Mouse (Mus musculus) ES-Bruce4 (cell line): ENCODE results near the gene Igf1r. TPM values are rescaled to one million over a fixed set of nuclear protein-coding genes. Genes with fewer than 3 reads are reported as not detected.
A peak's percentile ranks its signal among the peaks of the same experiment; 100 is the strongest.

Source experiments
- H3K27ac ChIP-seq: 2 replicates; pipeline ENCODE4 v1.5.1; 2012; ENCODE audit warnings: low read length, inconsistent platforms; ENCODE audit not compliant: insufficient read depth
- H3K27me3 ChIP-seq: 2 replicates; pipeline ENCODE4 v1.6.1; 2012; ENCODE audit warnings: mild to moderate bottlenecking, low read length, inconsistent platforms; ENCODE audit not compliant: control insufficient read depth, poor library complexity, insufficient read depth, severe bottlenecking
- H3K36me3 ChIP-seq: 2 replicates; pipeline ENCODE4 v1.6.1; 2012; ENCODE audit warnings: inconsistent platforms, mild to moderate bottlenecking, low read length, moderate library complexity; ENCODE audit not compliant: control insufficient read depth, poor library complexity, insufficient read depth, severe bottlenecking
- H3K4me1 ChIP-seq: one replicate; pipeline ENCODE4 v1.8.1; 2011; ENCODE audit warnings: low read length; ENCODE audit not compliant: control insufficient read depth, insufficient read depth
- H3K4me3 ChIP-seq: 2 replicates; pipeline ENCODE4 v1.5.1; 2011; ENCODE audit warnings: low read depth, mild to moderate bottlenecking, low read length
- H3K9ac ChIP-seq: 2 replicates; pipeline ENCODE4 v1.6.1; 2012; ENCODE audit warnings: low read depth, mild to moderate bottlenecking, inconsistent platforms; ENCODE audit not compliant: poor library complexity, severe bottlenecking
- H3K9me3 ChIP-seq: replicated peaks from 2 replicates; pipeline ENCODE4 v1.6.1; 2012; ENCODE audit warnings: mild to moderate bottlenecking, low read length, inconsistent platforms; ENCODE audit not compliant: control insufficient read depth, poor library complexity, insufficient read depth, severe bottlenecking
- CTCF ChIP-seq: IDR thresholded peaks from one replicate; pipeline ENCODE4 v1.8.1; 2011; ENCODE audit warnings: low read depth, low read length
- EP300 ChIP-seq: IDR thresholded peaks from 2 replicates; pipeline ENCODE4 v1.6.1; 2011; ENCODE audit warnings: low read depth, low read length; ENCODE audit not compliant: insufficient read depth
- POLR2A ChIP-seq: IDR thresholded peaks from one replicate; pipeline ENCODE4 v1.8.1; 2011; ENCODE audit warnings: low read length; ENCODE audit not compliant: insufficient read depth
- polyA plus RNA-seq: library from polyadenylated mRNA; stranded (reverse); fragments of >200 nt; gene quantifications from 2 replicates; pipeline ENCODE4 v1.2.4, GENCODE M21; 2011; ENCODE audit warnings: low read depth; ENCODE audit not compliant: missing spikeins, insufficient read depth, insufficient read length

The Igf1r gene
- polyA plus RNA-seq, 1 experiment, result 58.4 TPM

DNA sequence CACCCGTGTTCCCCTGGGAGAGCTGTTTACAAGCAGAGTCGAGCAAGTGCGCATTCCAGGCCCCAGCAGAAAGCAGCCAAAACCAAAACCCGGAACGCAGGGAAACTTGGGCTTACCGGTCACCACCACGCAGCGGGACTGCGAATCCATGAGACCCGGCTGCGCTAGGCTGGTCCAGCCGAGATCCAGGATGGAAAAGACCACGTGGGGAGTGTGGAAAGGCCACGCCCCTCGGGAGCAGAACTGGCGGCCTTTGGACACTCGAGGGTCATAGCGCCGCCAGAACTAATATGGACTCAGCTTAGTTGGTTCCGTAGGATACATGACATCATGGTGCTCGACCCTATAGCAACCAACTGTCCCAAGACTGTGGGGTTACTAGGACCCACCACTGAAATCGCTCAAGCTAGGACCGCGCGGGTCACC is 311.4 kb downstream of the Igf1r start, which contains the start of gene Pgpep1l:
TSS of gene Pgpep1l (minus strand) at position 206 of the 426 bp plus-strand sequence.
- H3K4me1 ChIP-seq, result peaks cover 2% of the 10 kb centered on the region
- H3K27me3 ChIP-seq, result no peaks in the 10 kb centered on the region
- H3K4me3 ChIP-seq, result peak within 1 kb of the TSS; percentile 53
- H3K27ac ChIP-seq, result no peak within 1 kb of the TSS; the same call in 1 of the 2 replicates
- peaks cover 5% of the 10 kb centered on the region; the same call in 1 of the 2 replicates for H3K9me3 ChIP-seq
- no peaks in the 10 kb centered on the region for H3K36me3 ChIP-seq
- H3K9ac ChIP-seq, result peak within 1 kb of the TSS; percentile 34
- TF ChIP-seq CTCF (no peak), POLR2A (no peak), EP300 (no peak)

- Histone ChIP-seq H3K9me3 (peaks cover 5% of the 10 kb centered on the region; the same call in 1 of the 2 replicates), H3K4me3 (0 out of 2 replicates have a peak overlapping the region, but pooled peaks have one; percentile 0), H3K9ac (no peak overlapping the region), H3K36me3 (no peaks in the 10 kb centered on the region), H3K4me1 (peaks cover 2% of the 10 kb centered on the region), H3K27me3 (no peaks in the 10 kb centered on the region), H3K27ac (no peak overlapping the region)
- TF ChIP-seq EP300 (no peak), POLR2A (no peak), CTCF (no peak)
Observed at GRCm38 (mm10) chr7:68264531-68264930, 311.9 kb downstream of the Igf1r start.

DNA sequence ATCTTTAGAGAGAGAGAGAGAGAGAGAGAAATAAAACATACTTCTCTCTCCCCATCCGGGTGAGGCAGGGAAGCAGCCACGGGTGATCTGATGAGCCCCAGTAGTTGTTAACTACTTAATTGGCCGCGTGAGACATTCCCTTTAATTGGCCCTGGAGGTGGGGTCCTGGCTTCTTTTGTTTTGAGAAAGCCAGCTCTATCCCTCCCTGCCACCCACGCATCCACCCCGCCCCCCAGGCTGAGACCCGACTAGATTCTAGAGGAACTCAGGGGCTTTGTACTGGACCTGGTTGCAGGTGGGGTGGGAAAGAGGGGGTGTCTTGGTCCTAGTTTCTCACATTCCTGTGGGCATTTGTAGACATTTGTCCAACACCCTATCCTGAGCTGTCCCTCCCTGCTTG is 312.8 kb downstream of the Igf1r start:
- Histone ChIP-seq H3K9ac (no peak overlapping the region), H3K4me3 (no peak overlapping the region), H3K9me3 (peaks cover 5% of the 10 kb centered on the region; the same call in 1 of the 2 replicates), H3K36me3 (no peaks in the 10 kb centered on the region), H3K4me1 (peaks cover 2% of the 10 kb centered on the region), H3K27ac (no peak overlapping the region; the same call in 1 of the 2 replicates), H3K27me3 (no peaks in the 10 kb centered on the region)
- TF ChIP-seq CTCF, result no peak
- TF ChIP-seq EP300, result no peak
- TF ChIP-seq POLR2A, result no peak

DNA sequence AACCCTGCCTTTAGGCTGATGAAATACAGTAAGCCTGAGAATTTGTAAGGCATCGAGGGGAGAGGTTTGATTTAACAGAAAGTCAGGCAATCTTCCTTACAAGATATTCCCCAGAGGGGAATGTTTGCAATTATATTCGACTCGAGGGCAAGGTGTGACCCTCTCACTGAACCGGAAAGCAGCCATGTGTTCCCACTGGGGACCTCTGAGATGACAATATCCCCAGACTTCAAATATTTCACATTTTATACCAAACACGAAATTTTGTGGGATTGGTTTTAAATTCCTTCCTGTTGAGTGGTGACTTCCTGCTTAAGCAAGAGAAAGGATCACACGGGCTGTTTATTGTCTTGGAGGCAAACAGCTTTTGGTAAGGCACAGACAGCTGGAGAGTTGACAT is 314.1 kb downstream of the Igf1r start:
- H3K27ac ChIP-seq, result no peak overlapping the region
- no peaks in the 10 kb centered on the region for H3K27me3 ChIP-seq
- no peaks in the 10 kb centered on the region for H3K36me3 ChIP-seq
- no peak for TF ChIP-seq CTCF
- TF ChIP-seq EP300, result no peak
- no peak for TF ChIP-seq POLR2A
- peaks cover 2% of the 10 kb centered on the region for H3K4me1 ChIP-seq
- no peak overlapping the region for H3K9ac ChIP-seq
- H3K4me3 ChIP-seq, result no peak overlapping the region
- H3K9me3 ChIP-seq, result no peaks in the 10 kb centered on the region

DNA sequence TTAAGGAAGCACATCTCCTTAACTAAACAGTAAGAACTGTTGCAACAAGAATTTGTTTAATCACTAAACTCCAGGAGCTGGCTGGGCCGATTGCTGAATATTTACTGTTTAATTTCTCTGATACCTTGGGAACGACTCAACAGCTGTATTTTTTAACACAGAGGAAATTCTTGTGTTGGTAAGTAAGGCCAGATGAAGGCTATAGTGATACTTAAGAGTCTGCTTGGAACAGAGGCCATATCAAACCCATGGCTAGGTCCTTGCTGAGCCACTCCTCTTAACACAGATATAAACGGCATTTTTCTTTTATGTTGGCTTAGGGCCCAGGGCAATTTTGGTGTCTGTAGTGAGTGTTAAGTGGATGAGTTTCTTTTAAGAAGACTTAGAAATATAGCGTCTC is 317.9 kb downstream of the Igf1r start:
- Histone ChIP-seq H3K9ac (no peak overlapping the region), H3K27ac (no peak overlapping the region), H3K4me3 (no peak overlapping the region), H3K27me3 (no peaks in the 10 kb centered on the region), H3K9me3 (no peaks in the 10 kb centered on the region), H3K36me3 (no peaks in the 10 kb centered on the region), H3K4me1 (peaks cover 3% of the 10 kb centered on the region)
- TF ChIP-seq EP300 (no peak), POLR2A (no peak), CTCF (no peak)

GRCm38 (mm10) chr7:68271816-68272215 is 319.2 kb downstream of the Igf1r start:
- no peak overlapping the region for H3K4me3 ChIP-seq
- H3K36me3 ChIP-seq, result no peaks in the 10 kb centered on the region
- no peak overlapping the region for H3K9ac ChIP-seq
- H3K27me3 ChIP-seq, result no peaks in the 10 kb centered on the region
- H3K4me1 ChIP-seq, result peaks cover 3% of the 10 kb centered on the region
- H3K27ac ChIP-seq, result no peak overlapping the region
- H3K9me3 ChIP-seq, result no peaks in the 10 kb centered on the region
- TF ChIP-seq POLR2A (no peak), EP300 (no peak), CTCF (no peak)
